Mouse (Mus musculus) kidney, postnatal 14 days (tissue): ENCODE results near the gene Map3k15.

Experiments
- DNase-seq: peaks from one replicate; pipeline ENCODE4 v3.0.0; 2022; ENCODE audit warnings: mixed read lengths

Map3k15 gene

GRCm38 (mm10) chrX:159988002-159988960 is at the start of gene Map3k15:
TSS of gene Map3k15 (plus strand) at chrX:159988433.
- DNase-seq, result peak; percentile 79

DNA sequence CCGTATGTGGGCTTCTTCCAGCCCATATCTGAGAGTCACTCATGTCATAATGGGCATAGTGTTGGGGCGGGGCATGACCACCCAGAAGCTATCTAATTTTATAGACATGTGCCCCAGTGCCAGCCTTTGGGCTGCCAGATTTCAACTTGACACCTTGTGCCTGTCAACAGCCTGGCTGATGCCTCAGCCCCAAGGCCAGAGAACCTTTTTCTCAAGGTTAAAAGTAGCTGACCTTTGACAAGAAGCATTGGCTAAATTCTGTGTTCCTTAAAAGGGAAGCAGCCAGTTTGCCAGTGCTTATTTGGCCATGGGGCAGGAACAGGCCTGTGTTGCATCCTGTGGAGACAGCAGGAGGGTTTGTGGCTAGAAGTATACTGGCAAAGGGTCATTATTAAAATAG is 45.7 kb upstream of the Map3k15 start:
- no peak for DNase-seq

DNA sequence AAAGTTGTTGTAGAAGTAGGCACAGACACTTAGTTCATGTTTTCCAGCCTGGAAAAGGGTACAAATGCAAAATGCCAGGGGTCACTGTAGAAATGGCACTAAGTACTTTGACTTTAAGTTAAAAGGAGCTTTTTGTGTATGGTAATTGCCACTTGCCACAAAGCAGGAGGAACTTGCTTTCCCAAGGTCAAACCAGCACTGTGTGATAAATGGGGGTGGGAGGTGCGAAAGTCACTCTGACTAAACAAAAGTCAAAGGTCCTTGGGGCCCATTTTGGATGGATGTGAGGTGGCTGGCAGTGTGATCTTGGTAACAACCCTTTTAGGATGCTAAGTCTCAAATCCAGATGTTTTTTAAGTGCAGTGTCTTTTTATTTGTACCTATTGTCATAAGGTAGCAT is 44.6 kb upstream of the Map3k15 start:
- no peak for DNase-seq

- DNase-seq, result no peak
Measured at GRCm38 (mm10) chrX:159953546-159954429, 34.4 kb upstream of the Map3k15 start.

- no peak for DNase-seq
Measured at GRCm38 (mm10) chrX:159954430-159954779, 33.8 kb upstream of the Map3k15 start.

GRCm38 (mm10) chrX:159955433-159955832 is 32.8 kb upstream of the Map3k15 start:
- no peak for DNase-seq

GRCm38 (mm10) chrX:159961385-159961784 is 26.8 kb upstream of the Map3k15 start:
- no peak for DNase-seq

- peak; percentile 71 for DNase-seq
Measured at GRCm38 (mm10) chrX:159963273-159963672, 25.0 kb upstream of the Map3k15 start.

GRCm38 (mm10) chrX:159963925-159964324 is 24.3 kb upstream of the Map3k15 start:
- DNase-seq, result no peak

GRCm38 (mm10) chrX:159969025-159969424 is 19.2 kb upstream of the Map3k15 start:
- DNase-seq, result peak; percentile 5

DNA sequence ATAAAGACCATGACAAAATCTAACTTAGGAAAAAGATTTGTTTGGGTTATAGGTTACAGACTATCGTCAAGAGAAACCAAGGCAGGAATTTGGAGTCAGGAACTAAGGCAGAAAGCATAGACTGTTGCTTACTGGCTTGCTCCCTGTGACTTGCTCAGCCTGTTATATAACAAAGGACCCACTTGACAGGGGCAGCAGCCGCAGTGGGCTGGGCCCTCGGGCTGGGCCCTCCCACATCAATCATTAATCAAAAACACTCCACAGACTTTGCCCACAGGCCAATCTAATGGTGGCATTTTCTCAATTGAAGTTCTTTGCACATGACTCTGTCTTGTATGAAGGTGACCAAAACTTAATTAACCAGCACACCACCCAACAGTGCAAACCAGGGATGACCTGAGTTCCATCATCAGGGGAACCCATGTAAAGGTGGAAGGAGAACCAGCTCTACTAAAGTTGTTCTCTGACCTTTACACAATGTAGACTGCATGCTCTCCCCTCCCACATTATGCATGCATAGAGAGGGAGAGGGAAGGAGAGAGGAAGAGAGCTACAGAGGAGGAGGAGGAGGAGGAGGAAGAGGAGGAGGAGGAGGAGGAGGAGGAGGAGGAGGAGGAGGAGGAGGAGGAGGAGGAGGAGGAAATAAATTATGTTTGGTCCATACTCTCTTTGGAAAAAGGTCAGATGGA is 17.0 kb upstream of the Map3k15 start:
- peak; percentile 35 for DNase-seq

- peak; percentile 39 for DNase-seq
Measured at GRCm38 (mm10) chrX:159973730-159974129, 14.5 kb upstream of the Map3k15 start.

- DNase-seq, result no peak
Measured at GRCm38 (mm10) chrX:159976243-159976642, 12.0 kb upstream of the Map3k15 start.

DNA sequence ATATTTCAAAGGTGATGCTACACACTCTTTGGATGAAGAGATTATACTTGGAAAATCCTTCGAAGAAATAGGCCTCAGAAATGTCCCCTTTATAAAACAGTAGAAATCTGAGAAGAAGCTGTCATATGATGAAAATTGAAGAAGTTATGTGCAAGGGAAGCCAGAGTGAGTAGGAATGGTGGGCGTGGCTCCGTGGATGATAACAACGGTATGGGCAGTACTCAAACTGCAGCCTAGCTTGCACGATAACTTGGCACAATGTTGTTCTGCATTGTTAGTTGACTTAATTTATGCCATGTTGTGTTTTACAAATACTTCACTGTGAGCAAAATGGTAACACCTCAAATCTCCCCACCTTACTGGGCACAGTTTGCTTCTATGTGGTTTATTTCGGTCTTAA is 7.6 kb downstream of the Map3k15 start:
- no peak for DNase-seq

GRCm38 (mm10) chrX:160053306-160053705 is 65.1 kb downstream of the Map3k15 start:
- peak; percentile 14 for DNase-seq

- peak; percentile 38 for DNase-seq
Measured at GRCm38 (mm10) chrX:160054643-160055042, 66.4 kb downstream of the Map3k15 start.

GRCm38 (mm10) chrX:160091973-160092372 is 103.7 kb downstream of the Map3k15 start:
- no peak for DNase-seq

DNA sequence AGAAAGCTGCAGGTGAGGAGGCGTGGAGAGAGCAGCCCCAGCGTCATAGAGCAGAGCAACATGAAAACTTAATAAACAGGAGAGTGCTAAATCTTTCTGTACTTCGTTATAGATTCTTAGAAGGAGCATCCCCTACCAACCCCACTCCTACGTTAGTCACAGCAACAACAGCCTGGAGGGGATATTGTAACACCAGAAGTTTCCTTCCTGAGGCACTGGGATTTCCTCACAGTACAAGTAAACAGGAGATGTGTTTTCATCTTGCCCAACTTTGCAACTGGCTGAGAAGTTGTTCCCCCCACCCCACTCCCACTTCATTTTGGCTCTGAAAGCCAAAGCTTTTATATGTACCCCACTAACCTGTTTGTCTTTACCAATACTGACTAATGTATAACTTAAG is 119.6 kb downstream of the Map3k15 start:
- DNase-seq, result no peak

DNA sequence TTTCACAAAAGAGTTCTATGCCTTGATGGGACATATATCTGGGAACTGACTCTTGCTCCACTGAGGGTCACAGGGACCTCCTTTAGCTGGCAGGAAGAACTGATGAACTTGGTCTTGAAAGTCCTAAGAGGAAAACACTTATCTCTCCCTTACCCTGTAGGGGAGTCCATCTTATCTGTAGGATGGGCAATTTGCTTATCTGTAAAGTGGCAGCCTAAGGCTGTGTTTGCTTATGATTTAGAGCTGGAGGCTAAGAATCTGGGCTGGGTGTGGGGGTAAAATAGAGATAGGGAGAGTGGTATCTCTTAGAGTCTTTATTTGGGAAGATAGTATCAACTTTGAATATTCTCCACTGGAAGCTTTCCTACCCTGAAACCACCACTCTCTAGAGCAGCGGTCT is 125.5 kb downstream of the Map3k15 start:
- no peak for DNase-seq

DNA sequence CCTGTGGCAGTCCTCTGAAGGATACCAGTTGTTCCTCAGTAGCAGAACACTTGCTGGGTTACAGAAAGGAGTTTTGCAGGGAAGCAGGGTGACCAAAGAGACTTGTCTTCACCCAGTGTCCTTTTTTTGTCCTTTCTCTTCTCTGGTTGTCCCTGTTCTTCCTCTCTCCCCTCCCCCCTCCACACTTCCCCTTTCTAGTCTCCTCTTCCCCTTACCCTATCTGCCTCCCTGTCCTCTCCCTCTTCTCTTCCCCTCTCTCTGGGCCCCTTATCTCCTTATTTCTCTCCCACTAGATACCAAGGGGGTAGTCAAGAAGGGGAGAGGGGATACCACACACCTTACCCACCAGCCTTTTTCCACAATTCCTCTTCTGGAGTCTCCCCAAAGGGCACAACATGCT is 127.8 kb downstream of the Map3k15 start:
- DNase-seq, result no peak

GRCm38 (mm10) chrX:160116658-160117057 is 128.4 kb downstream of the Map3k15 start:
- DNase-seq, result peak; percentile 49

DNA sequence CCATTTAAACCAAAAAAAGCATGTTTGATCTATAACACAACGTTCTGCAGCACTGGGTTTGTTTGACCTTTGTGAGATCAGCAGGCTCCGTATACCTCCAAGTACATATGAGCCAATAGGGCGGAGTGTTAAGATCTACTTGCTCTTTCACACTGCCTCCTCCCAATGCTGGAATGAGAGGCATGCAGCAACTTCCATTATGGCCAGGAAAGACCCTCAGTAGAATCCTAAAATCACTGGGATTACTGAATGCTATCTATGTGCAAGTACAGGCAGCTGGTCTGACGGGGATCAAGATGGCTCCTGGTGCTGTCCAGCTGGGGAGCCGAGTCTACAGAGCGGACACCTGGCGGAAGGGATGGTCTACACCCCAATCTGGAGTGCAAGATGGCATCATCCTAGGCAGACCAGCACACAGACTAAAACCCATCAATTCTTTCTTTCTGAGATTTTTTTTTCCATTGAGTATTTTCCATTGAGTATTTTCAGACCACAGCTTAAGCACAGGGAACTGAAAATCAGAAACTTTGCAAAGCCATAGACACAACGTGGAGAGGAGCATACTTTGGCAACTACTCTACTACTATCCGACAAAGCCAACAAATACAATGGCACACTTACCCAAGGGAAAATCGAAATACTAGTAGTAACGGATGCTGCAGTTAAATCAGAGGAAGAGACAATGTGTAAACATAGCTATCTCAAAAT is 146.1 kb downstream of the Map3k15 start:
- DNase-seq, result no peak
